Mouse (Mus musculus) testis, adult 2 months (tissue): ENCODE measurements around the gene Foxp4.

Experiments
- CTCF ChIP-seq: fragments of 200-500 bp; IDR thresholded peaks from 2 replicates; pipeline ENCODE4 v1.5.1; 2012; ENCODE audit warnings: low read depth, mild to moderate bottlenecking, inconsistent platforms, low read length, moderate library complexity; ENCODE audit not compliant: control insufficient read depth, insufficient read depth, insufficient replicate concordance
- POLR2A ChIP-seq: fragments of 200-500 bp; IDR thresholded peaks from 2 replicates; pipeline ENCODE4 v1.6.1; 2012; ENCODE audit warnings: low read depth, mild to moderate bottlenecking, inconsistent platforms, low read length, moderate library complexity; ENCODE audit not compliant: control insufficient read depth

GRCm38 (mm10) chr17:47925340-47925926 is 988 bp upstream of the Foxp4 start:
- TF ChIP-seq CTCF = no peak
- no peak for TF ChIP-seq POLR2A
